Mouse (Mus musculus) CH12.LX (cell line): ENCODE data around the gene Abtb1. TPM values are rescaled to one million over a fixed set of nuclear protein-coding genes. Genes with fewer than 3 reads are reported as not detected.
A peak's percentile ranks its signal among the peaks of the same experiment; 100 is the strongest.

Experiments
- DNase-seq: peaks from one replicate; pipeline ENCODE4 v3.0.0-alpha.2; 2013; ENCODE audit errors: extremely low read depth
- H3K27ac ChIP-seq: 2 replicates; pipeline ENCODE4 v1.5.1; 2012; ENCODE audit warnings: low read depth, mild to moderate bottlenecking, control low read depth, moderate library complexity; ENCODE audit not compliant: insufficient read depth
- H3K27me3 ChIP-seq: replicated peaks from 2 replicates; pipeline ENCODE3; 2012; ENCODE audit warnings: inconsistent platforms
- H3K36me3 ChIP-seq, 2 experiments: replicated peaks in 1 of 2; 2 replicates each; pipeline versions ENCODE3 to v1.6.1; 2012; ENCODE audit warnings: inconsistent platforms in 1 of 2, low read length in 1 of 2, mild to moderate bottlenecking in 1 of 2, mixed read lengths in 1 of 2, moderate library complexity in 1 of 2; ENCODE audit not compliant: control insufficient read depth in 1 of 2, insufficient read depth in 1 of 2
- H3K4me1 ChIP-seq, 2 experiments: 2 replicates each; pipeline ENCODE4 v1.6.1; 2012; ENCODE audit warnings: inconsistent platforms in 1 of 2, moderate library complexity in 1 of 2; ENCODE audit not compliant: insufficient read depth in 2 of 2, control insufficient read depth in 1 of 2
- H3K4me2 ChIP-seq: 2 replicates; pipeline ENCODE4 v1.6.1; 2012; ENCODE audit warnings: low read depth, mild to moderate bottlenecking, control low read depth; ENCODE audit not compliant: poor library complexity, insufficient read depth, severe bottlenecking
- H3K4me3 ChIP-seq, 3 experiments: fragments of 150-350 bp in 1 of 3; sonication (generic) in 1 of 3; replicated peaks in 1 of 3; 2 replicates each; pipeline versions ENCODE3 to v1.5.1; 2011 to 2012; ENCODE audit warnings: low read depth in 2 of 3, low read length in 2 of 3, mild to moderate bottlenecking in 2 of 3, moderate library complexity in 2 of 3, control low read depth in 1 of 3, improper control_type of control experiment in 1 of 3, inconsistent platforms in 1 of 3, mixed read lengths in 1 of 3; ENCODE audit not compliant: poor library complexity in 1 of 3
- H3K79me2 ChIP-seq: replicated peaks from 2 replicates; pipeline ENCODE4 v1.6.1; 2012; ENCODE audit warnings: mild to moderate bottlenecking, moderate library complexity; ENCODE audit not compliant: control insufficient read depth, poor library complexity, insufficient read depth, severe bottlenecking; ENCODE audit errors: extremely low read depth
- H3K9ac ChIP-seq: 2 replicates; pipeline ENCODE4 v1.6.1; 2012; ENCODE audit warnings: low read depth, mild to moderate bottlenecking, control low read depth, moderate library complexity; ENCODE audit not compliant: insufficient read depth
- H3K9me3 ChIP-seq: replicated peaks from 2 replicates; pipeline ENCODE3; 2012; ENCODE audit warnings: low read length, inconsistent platforms, mixed read lengths
- BHLHE40 ChIP-seq: IDR thresholded peaks from 2 replicates; pipeline ENCODE4 v1.6.1; 2011; ENCODE audit warnings: mild to moderate bottlenecking, low read depth, low read length, improper control_type of control experiment
- CHD1 ChIP-seq: IDR thresholded peaks from 2 replicates; pipeline ENCODE4 v1.6.1; 2012; ENCODE audit warnings: low read depth, low read length, improper control_type of control experiment, inconsistent platforms
- ELF1 ChIP-seq: IDR thresholded peaks from 2 replicates; pipeline ENCODE4 v1.6.1; 2014; ENCODE audit warnings: low read depth, mild to moderate bottlenecking, inconsistent platforms, low read length, improper control_type of control experiment
- ETS1 ChIP-seq: conservative IDR thresholded peaks from 2 replicates; pipeline ENCODE4 v1.6.1; 2012; ENCODE audit warnings: low read depth, mild to moderate bottlenecking, inconsistent platforms, low read length, improper control_type of control experiment, moderate library complexity
- GABPA ChIP-seq: IDR thresholded peaks from 2 replicates; pipeline ENCODE4 v1.6.1; 2012; ENCODE audit warnings: low read depth, low read length, improper control_type of control experiment, inconsistent platforms; ENCODE audit not compliant: insufficient replicate concordance
- HCFC1 ChIP-seq: IDR thresholded peaks from 2 replicates; pipeline ENCODE4 v1.6.1; 2012; ENCODE audit warnings: low read depth, mild to moderate bottlenecking, inconsistent platforms, low read length, improper control_type of control experiment
- IRF4 ChIP-seq: IDR thresholded peaks from 2 replicates; pipeline ENCODE4 v1.6.1; 2014; ENCODE audit warnings: low read depth, mild to moderate bottlenecking, inconsistent platforms, low read length, improper control_type of control experiment
- JUN ChIP-seq: IDR thresholded peaks from 2 replicates; pipeline ENCODE4 v1.6.1; 2011; ENCODE audit warnings: low read depth, mild to moderate bottlenecking, low read length, improper control_type of control experiment, moderate library complexity; ENCODE audit not compliant: insufficient read depth
- JUND ChIP-seq: conservative IDR thresholded peaks from 2 replicates; pipeline ENCODE4 v1.6.1; 2011; ENCODE audit warnings: low read depth, low read length, improper control_type of control experiment
- MAFK ChIP-seq: IDR thresholded peaks from 2 replicates; pipeline ENCODE4 v1.6.1; 2011; ENCODE audit warnings: low read length, improper control_type of control experiment; ENCODE audit not compliant: insufficient replicate concordance
- MAX ChIP-seq: IDR thresholded peaks from 2 replicates; pipeline ENCODE4 v1.6.1; 2011; ENCODE audit warnings: low read length, improper control_type of control experiment
- MAZ ChIP-seq: IDR thresholded peaks from 2 replicates; pipeline ENCODE4 v1.6.1; 2012; ENCODE audit warnings: low read depth, mild to moderate bottlenecking, inconsistent platforms, low read length, improper control_type of control experiment, moderate library complexity
- MEF2A ChIP-seq: IDR thresholded peaks from 2 replicates; pipeline ENCODE4 v1.6.1; 2014; ENCODE audit warnings: low read depth, mild to moderate bottlenecking, inconsistent platforms, low read length, improper control_type of control experiment, borderline replicate concordance
- MYC ChIP-seq: IDR thresholded peaks from 2 replicates; pipeline ENCODE4 v1.6.1; 2011; ENCODE audit warnings: low read depth, mild to moderate bottlenecking, improper control_type of control experiment, low read length
- NELFE ChIP-seq: IDR thresholded peaks from 2 replicates; pipeline ENCODE4 v1.6.1; 2011; ENCODE audit warnings: low read depth, low read length, improper control_type of control experiment
- NRF1 ChIP-seq: IDR thresholded peaks from 2 replicates; pipeline ENCODE4 v1.6.1; 2014; ENCODE audit warnings: low read depth, mild to moderate bottlenecking, inconsistent platforms, low read length, improper control_type of control experiment, moderate library complexity
- POLR2A ChIP-seq: IDR thresholded peaks from 2 replicates; pipeline ENCODE4 v1.6.1; 2011; ENCODE audit warnings: low read depth, mild to moderate bottlenecking, improper control_type of control experiment, low read length
- POLR2AphosphoS2 ChIP-seq: IDR thresholded peaks from 2 replicates; pipeline ENCODE4 v1.6.1; 2011; ENCODE audit warnings: low read depth, low read length, improper control_type of control experiment
- RCOR1 ChIP-seq: conservative IDR thresholded peaks from 2 replicates; pipeline ENCODE4 v1.6.1; 2012; ENCODE audit warnings: low read depth, mild to moderate bottlenecking, inconsistent platforms, low read length, improper control_type of control experiment
- SIN3A ChIP-seq: IDR thresholded peaks from 2 replicates; pipeline ENCODE4 v1.6.1; 2012; ENCODE audit warnings: low read length, improper control_type of control experiment, inconsistent platforms
- SMC3 ChIP-seq: IDR thresholded peaks from 2 replicates; pipeline ENCODE4 v1.6.1; 2011; ENCODE audit warnings: low read depth, low read length, improper control_type of control experiment
- TBP ChIP-seq: conservative IDR thresholded peaks from 2 replicates; pipeline ENCODE4 v1.6.1; 2011; ENCODE audit warnings: low read depth, low read length, improper control_type of control experiment
- TCF12 ChIP-seq: IDR thresholded peaks from 2 replicates; pipeline ENCODE4 v1.6.1; 2014; ENCODE audit warnings: low read depth, mild to moderate bottlenecking, inconsistent platforms, low read length, improper control_type of control experiment
- USF1 ChIP-seq: IDR thresholded peaks from 2 replicates; pipeline ENCODE4 v1.6.1; 2014; ENCODE audit warnings: low read depth, mild to moderate bottlenecking, inconsistent platforms, low read length, improper control_type of control experiment
- USF2 ChIP-seq: conservative IDR thresholded peaks from 2 replicates; pipeline ENCODE4 v1.6.1; 2011; ENCODE audit warnings: low read depth, low read length, improper control_type of control experiment
- ZMIZ1 ChIP-seq: IDR thresholded peaks from 2 replicates; pipeline ENCODE4 v1.6.1; 2012; ENCODE audit warnings: low read depth, mild to moderate bottlenecking, inconsistent platforms, low read length, improper control_type of control experiment
- ZNF384 ChIP-seq: IDR thresholded peaks from 2 replicates; pipeline ENCODE4 v1.6.1; 2012; ENCODE audit warnings: low read depth, low read length, improper control_type of control experiment, inconsistent platforms
- dilution Hi-C: fragments of 300-500 bp; cut with MboI; formaldehyde crosslinking; loops from 2 replicates; pipeline ENCODE4 v1.14.3; 2020; ENCODE audit warnings: low sequenced_read_pairs; ENCODE audit not compliant: extremely low pct_unique_long_range_greater_than_20kb, extremely low pct_ligation_motif_present
- in situ Hi-C: fragments of 300-500 bp; cut with MboI; formaldehyde crosslinking; loops from 3 replicates; pipeline ENCODE4 v1.14.3; 2019; ENCODE audit warnings: low sequenced_read_pairs, low pct_ligation_motif_present, low pct_unique_long_range_greater_than_20kb, mixed read lengths
- polyA plus RNA-seq: library from polyadenylated mRNA; unstranded; fragments of >175 nt; gene quantifications from 2 replicates; pipeline ENCODE4 v1.2.1, GENCODE M21; 2012; ENCODE audit warnings: low read depth; ENCODE audit not compliant: insufficient read length
- total RNA-seq, 2 experiments: library from RNA; depleted of rRNA; stranded (reverse); fragments of 300-350 nt in 1 of 2; fragments of >200 nt in 1 of 2; gene quantifications; 2 replicates each; pipeline ENCODE4 v1.2.3; 2012 to 2014

Abtb1 gene
- total and polyA plus RNA-seq, 3 experiments, result 13.0 to 20.8 (median 18.4) TPM

DNA sequence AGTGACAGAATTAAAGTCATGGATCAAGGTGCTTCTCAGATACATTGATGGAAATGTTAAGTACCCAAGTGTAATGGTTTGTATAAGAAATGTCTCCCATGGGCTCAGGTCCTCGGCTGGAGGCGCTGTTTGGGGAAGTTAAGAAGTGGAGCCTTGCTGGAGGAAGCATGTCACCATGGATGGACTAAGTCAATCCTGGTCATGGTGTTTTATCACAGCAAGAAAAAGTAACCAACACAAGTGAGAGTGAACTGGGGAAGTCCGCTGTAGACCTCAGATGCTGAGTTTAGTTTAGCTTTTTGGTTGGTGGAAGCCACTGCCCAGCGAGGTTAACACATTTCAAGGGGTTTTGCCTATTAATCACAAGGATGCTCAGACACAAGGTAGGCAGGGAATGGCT lies 12.2 kb downstream of the Abtb1 start:
- Histone ChIP-seq H3K9ac (no peak overlapping the region), H3K79me2 (no peaks in the 10 kb centered on the region), H3K27ac (peak overlapping the region; percentile 95), H3K36me3 (peaks cover 16 to 30% of the 10 kb centered on the region in 2 experiments), H3K4me1 (peaks cover 68 to 93% of the 10 kb centered on the region in 2 experiments), H3K27me3 (no peaks in the 10 kb centered on the region), H3K4me3 (no peak overlapping the region), H3K4me2 (peak overlapping the region; percentile 68), H3K9me3 (no peaks in the 10 kb centered on the region)
- dilution Hi-C loops, result no loop called here
- peak; percentile 61 for DNase-seq
- in situ Hi-C loops, result loop anchor here (5.0 kb wide), 1 partner anchor 97 kb away; no protein-coding TSS in a partner anchor
- TF ChIP-seq TBP (no peak), SMC3 (peak; percentile 13; the same call in 1 of the 2 replicates), ETS1 (peak; percentile 42; the same call in 1 of the 2 replicates), MEF2A (peak; percentile 50; the same call in 1 of the 2 replicates), BHLHE40 (peak; percentile 47), HCFC1 (no peak), MYC (peak; percentile 16; the same call in 1 of the 2 replicates), MAFK (0 out of 2 replicates have a peak, but pooled peaks have one; percentile 37), NRF1 (no peak), USF2 (no peak), CHD1 (peak; percentile 27; the same call in 1 of the 2 replicates), ZMIZ1 (no peak), USF1 (no peak), TCF12 (no peak; the same call in 1 of the 2 replicates), ELF1 (no peak; the same call in 1 of the 2 replicates), IRF4 (no peak), ZNF384 (no peak), RCOR1 (no peak), JUND (no peak), POLR2AphosphoS2 (0 out of 2 replicates have a peak, but pooled peaks have one; percentile 9), JUN (no peak), SIN3A (no peak; the same call in 1 of the 2 replicates), GABPA (no peak), NELFE (no peak), MAZ (no peak), POLR2A (no peak), MAX (peak; percentile 25; the same call in 1 of the 2 replicates)
